Mouse (Mus musculus) neural tube, embryonic 12.5 days (tissue): ENCODE data around the gene Tuba1b. TPM values are rescaled to one million over a fixed set of nuclear protein-coding genes. Genes with fewer than 3 reads are reported as not detected.
"Not testable (repeated sequence)": the region's sequence is repeated elsewhere in the genome, so short reads cannot be mapped to it uniquely, and the experiment has no call there.

Source experiments
- ATAC-seq: fragments of 200-750 bp; cut with Nextera tagmentation; 2 replicates; pipeline ENCODE4 v1.8.0; 2017; ENCODE audit warnings: low read depth, mild to moderate bottlenecking, moderate TSS enrichment, moderate library complexity; ENCODE audit not compliant: low FRiP score
- H3K27ac ChIP-seq: fragments of 300-500 bp; sonication (generic); 2 replicates; pipeline ENCODE4 v1.5.1; 2016
- H3K27me3 ChIP-seq: fragments of 300-500 bp; sonication (generic); replicated peaks from 2 replicates; pipeline ENCODE4 v1.6.1; 2016; ENCODE audit warnings: mild to moderate bottlenecking
- H3K36me3 ChIP-seq: fragments of 300-500 bp; sonication (generic); 2 replicates; pipeline ENCODE4 v1.6.1; 2016; ENCODE audit warnings: mild to moderate bottlenecking
- H3K4me1 ChIP-seq: fragments of 300-500 bp; sonication (generic); 2 replicates; pipeline ENCODE4 v1.6.1; 2016
- H3K4me2 ChIP-seq: fragments of 300-500 bp; sonication (generic); replicated peaks from 2 replicates; pipeline ENCODE4 v1.6.1; 2016; ENCODE audit warnings: mild to moderate bottlenecking
- H3K4me3 ChIP-seq: fragments of 300-500 bp; sonication (generic); 2 replicates; pipeline ENCODE4 v1.5.1; 2016
- H3K9ac ChIP-seq: fragments of 300-500 bp; sonication (generic); 2 replicates; pipeline ENCODE4 v1.6.1; 2016; ENCODE audit warnings: mild to moderate bottlenecking
- H3K9me3 ChIP-seq: fragments of 300-500 bp; sonication (generic); 2 replicates; pipeline ENCODE4 v1.6.1; 2016; ENCODE audit warnings: mild to moderate bottlenecking
- WGBS: fragments of 180-500 bp; shearing (Covaris S2); methylation state at CpG from one replicate; pipeline ENCODE4 v1.1.7; 2016; 5-methylcytosine and 5-hydroxymethylcytosine counted together
- polyA plus RNA-seq: library from polyadenylated mRNA; unstranded; fragments of >200 nt; fragmentation: Nextera tagmentation; extraction: Ambion mirVana; gene quantifications from 2 replicates; pipeline ENCODE4 v1.2.1, GENCODE M21; 2016

Gene Tuba1b
- polyA plus RNA-seq, 1 experiment from 2014 or later = 1,299 TPM

- H3K4me3 ChIP-seq = no peak overlapping the region
- no peaks in the 10 kb centered on the region for H3K9me3 ChIP-seq
- no peaks in the 10 kb centered on the region for H3K27me3 ChIP-seq
- H3K9ac ChIP-seq = no peak overlapping the region
- 81% methylated on average over 3 of the region's 3 CpGs for WGBS
- peaks cover 8% of the 10 kb centered on the region; the same call in 1 of the 2 replicates for H3K36me3 ChIP-seq
- no peak overlapping the region for H3K27ac ChIP-seq
- peak overlapping the region; percentile 24 for H3K4me2 ChIP-seq
- no peak for ATAC-seq
- peaks cover 17% of the 10 kb centered on the region for H3K4me1 ChIP-seq
Measured at GRCm38 (mm10) chr15:98930998-98931397, 3.4 kb downstream of the Tuba1b start.

- Histone ChIP-seq H3K4me3 (no peak overlapping the region), H3K9ac (no peak overlapping the region), H3K27ac (no peak overlapping the region), H3K27me3 (no peaks in the 10 kb centered on the region), H3K36me3 (peaks cover 8% of the 10 kb centered on the region; the same call in 1 of the 2 replicates), H3K4me2 (no peak overlapping the region; the same call in 1 of the 2 replicates), H3K9me3 (no peaks in the 10 kb centered on the region), H3K4me1 (peaks cover 12% of the 10 kb centered on the region)
- ATAC-seq = no peak
- 57% methylated on average over 8 of the region's 8 CpGs for WGBS
Measured at GRCm38 (mm10) chr15:98930017-98930734, 4.2 kb downstream of the Tuba1b start.

GRCm38 (mm10) chr15:98928598-98929240, 5.6 kb downstream of the Tuba1b start:
- Histone ChIP-seq H3K36me3 (peaks cover 8% of the 10 kb centered on the region; the same call in 1 of the 2 replicates), H3K27me3 (no peaks in the 10 kb centered on the region), H3K4me1 (peaks cover 10% of the 10 kb centered on the region; the same call in 1 of the 2 replicates), H3K9me3 (no peaks in the 10 kb centered on the region), H3K4me3 (no peak overlapping the region), H3K9ac (no peak overlapping the region), H3K27ac (no peak overlapping the region), H3K4me2 (0 out of 2 replicates have a peak overlapping the region, but pooled peaks have one; percentile 2)
- ATAC-seq = no peak
- WGBS = 19% methylated on average over 13 of the region's 13 CpGs

- Histone ChIP-seq H3K4me3 (no peak overlapping the region), H3K36me3 (peaks cover 8% of the 10 kb centered on the region; the same call in 1 of the 2 replicates), H3K27me3 (no peaks in the 10 kb centered on the region), H3K4me2 (no peak overlapping the region), H3K9me3 (no peaks in the 10 kb centered on the region), H3K9ac (no peak overlapping the region), H3K4me1 (peaks cover 6% of the 10 kb centered on the region; the same call in 1 of the 2 replicates), H3K27ac (no peak overlapping the region)
- 73% methylated on average over 5 of the region's 5 CpGs for WGBS
- no peak for ATAC-seq
Measured at GRCm38 (mm10) chr15:98927566-98927965, 6.8 kb downstream of the Tuba1b start.

GRCm38 (mm10) chr15:98924682-98925081, 9.7 kb downstream of the Tuba1b start:
- H3K9me3 ChIP-seq = no peaks in the 10 kb centered on the region
- no peaks in the 10 kb centered on the region for H3K4me1 ChIP-seq
- H3K4me2 ChIP-seq = no peak overlapping the region
- ATAC-seq = no peak
- H3K27me3 ChIP-seq = no peaks in the 10 kb centered on the region
- H3K9ac ChIP-seq = no peak overlapping the region
- H3K27ac ChIP-seq = no peak overlapping the region
- WGBS = 77% methylated on average over 3 of the region's 3 CpGs
- H3K4me3 ChIP-seq = no peak overlapping the region
- H3K36me3 ChIP-seq = no peaks in the 10 kb centered on the region

GRCm38 (mm10) chr15:98923031-98923537, 11.3 kb downstream of the Tuba1b start:
- H3K9me3 ChIP-seq = no peaks in the 10 kb centered on the region
- H3K4me3 ChIP-seq = no peak overlapping the region
- H3K27ac ChIP-seq = no peak overlapping the region
- ATAC-seq = no peak
- WGBS = 91% methylated on average over 2 of the region's 2 CpGs
- H3K36me3 ChIP-seq = no peaks in the 10 kb centered on the region
- H3K9ac ChIP-seq = no peak overlapping the region
- H3K4me2 ChIP-seq = no peak overlapping the region
- H3K4me1 ChIP-seq = peaks cover 5% of the 10 kb centered on the region; the same call in 1 of the 2 replicates
- no peaks in the 10 kb centered on the region for H3K27me3 ChIP-seq

GRCm38 (mm10) chr15:98922581-98922980, 11.8 kb downstream of the Tuba1b start:
- Histone ChIP-seq H3K36me3 (no peaks in the 10 kb centered on the region), H3K4me1 (peaks cover 5% of the 10 kb centered on the region; the same call in 1 of the 2 replicates), H3K9ac (no peak overlapping the region), H3K4me2 (no peak overlapping the region), H3K27me3 (no peaks in the 10 kb centered on the region), H3K4me3 (no peak overlapping the region), H3K9me3 (no peaks in the 10 kb centered on the region), H3K27ac (no peak overlapping the region)
- 64% methylated on average over 3 of the region's 3 CpGs for WGBS
- no peak for ATAC-seq

- no peaks in the 10 kb centered on the region for H3K27me3 ChIP-seq
- H3K36me3 ChIP-seq = no peaks in the 10 kb centered on the region
- H3K4me1 ChIP-seq = peaks cover 9% of the 10 kb centered on the region
- H3K9me3 ChIP-seq = no peaks in the 10 kb centered on the region
- no peak overlapping the region for H3K27ac ChIP-seq
- no peak for ATAC-seq
- no peak overlapping the region for H3K4me3 ChIP-seq
- no peak overlapping the region for H3K9ac ChIP-seq
- H3K4me2 ChIP-seq = no peak overlapping the region
- 87% methylated on average over 5 of the region's 5 CpGs for WGBS
Measured at GRCm38 (mm10) chr15:98921510-98921909, 12.9 kb downstream of the Tuba1b start.

GRCm38 (mm10) chr15:98918499-98918895, 15.9 kb downstream of the Tuba1b start:
- Histone ChIP-seq H3K4me2 (peak overlapping the region; percentile 83), H3K27ac (peak overlapping the region; percentile 37; the same call in 1 of the 2 replicates)

GRCm38 (mm10) chr15:98917538-98918498, 16.5 kb downstream of the Tuba1b start, which contains the start of gene Lmbr1l:
Gene Lmbr1l, minus strand, starts transcription at chr15:98918231.
- under 1% methylated on average over 82 of the region's 82 CpGs for WGBS
- peaks cover 26% of the 10 kb centered on the region for H3K4me1 ChIP-seq
- no peaks in the 10 kb centered on the region for H3K9me3 ChIP-seq
- H3K27me3 ChIP-seq = no peaks in the 10 kb centered on the region
- peak; percentile 98 for ATAC-seq
- H3K36me3 ChIP-seq = peaks cover 22% of the 10 kb centered on the region
- peak within 1 kb of the TSS; percentile 89 for H3K27ac ChIP-seq
- peak within 1 kb of the TSS; percentile 90 for H3K9ac ChIP-seq
- H3K4me3 ChIP-seq = peak within 1 kb of the TSS; percentile 88
- H3K4me2 ChIP-seq = peak within 1 kb of the TSS; percentile 83

More at GRCm38 (mm10) chr15:98918499-98918895, 15.9 kb downstream of the Tuba1b start:
- peaks cover 26% of the 10 kb centered on the region for H3K4me1 ChIP-seq
- ATAC-seq, H3K9me3 ChIP-seq, H3K27me3 ChIP-seq: not testable (repeated sequence)
- peak overlapping the region; percentile 45; the same call in 1 of the 2 replicates for H3K9ac ChIP-seq
- H3K36me3 ChIP-seq = peaks cover 15% of the 10 kb centered on the region
- peak overlapping the region; percentile 88 for H3K4me3 ChIP-seq
- WGBS = 27% methylated on average over 8 of the region's 8 CpGs

- H3K9me3 ChIP-seq = no peaks in the 10 kb centered on the region
- WGBS = 0% methylated on average over 14 of the region's 14 CpGs
- no peak for ATAC-seq
Measured at GRCm38 (mm10) chr15:98917091-98917490, 17.3 kb downstream of the Tuba1b start.

More at GRCm38 (mm10) chr15:98917091-98917490, 17.3 kb downstream of the Tuba1b start:
- Histone ChIP-seq H3K9ac (peak overlapping the region; percentile 90), H3K27ac (0 out of 2 replicates have a peak overlapping the region, but pooled peaks have one; percentile 89), H3K4me3 (peak overlapping the region; percentile 88), H3K4me2 (peak overlapping the region; percentile 83), H3K4me1 (peaks cover 26% of the 10 kb centered on the region), H3K36me3 (peaks cover 29% of the 10 kb centered on the region), H3K27me3 (no peaks in the 10 kb centered on the region)
